Comparison of ENCODE assay signal across 8 mouse cellular contexts in the genomic region with DNA sequence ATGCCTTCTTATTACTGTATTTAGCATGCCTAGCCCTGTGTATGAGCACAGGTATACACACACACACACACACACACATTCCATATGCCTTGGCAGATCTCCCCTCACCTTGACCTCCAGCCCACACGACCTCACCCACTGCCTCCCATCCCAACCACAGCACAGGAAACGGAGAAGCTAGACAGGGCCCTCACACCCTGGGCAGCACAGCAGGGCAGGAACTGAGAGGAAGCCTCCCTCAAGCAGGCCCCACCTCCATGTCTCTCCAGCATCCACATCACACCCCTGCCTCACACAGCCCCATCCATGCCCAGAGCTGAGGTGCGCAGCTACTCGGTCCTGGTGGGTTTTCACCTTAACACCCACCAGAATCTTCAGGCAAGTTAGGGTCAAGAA. TPM values are rescaled to one million over a fixed set of nuclear protein-coding genes. Genes with fewer than 3 reads are reported as not detected.
DNase-seq lines count a peak whose midpoint lies in the region; ATAC-seq and TF ChIP-seq lines count a peak whose summit lies in the region.

No protein-coding gene starts in this region.

- peak overlapping the region; percentile 63 for H3K4me3 ChIP-seq in bone marrow macrophage, adult 2 months (ENCODE audit: insufficient read depth, low read length)
- H3K4me3 ChIP-seq in hindbrain, embryonic 11.5 days (ENCODE audit: low read depth, low read length): peak overlapping the region; percentile 40
- peak overlapping the region; percentile 25 for H3K4me3 ChIP-seq in midbrain, embryonic 15.5 days

- peak overlapping the region; percentile 67 for H3K4me2 ChIP-seq in hindbrain, embryonic 11.5 days (replicated peaks; ENCODE audit: low read depth, low read length)
- peak overlapping the region; percentile 34 for H3K4me2 ChIP-seq in midbrain, embryonic 15.5 days

- H3K36me3 ChIP-seq in hindbrain, embryonic 11.5 days (ENCODE audit: control insufficient read depth, insufficient read depth, low read length): no peaks in the 10 kb centered on the region
- H3K36me3 ChIP-seq in midbrain, embryonic 15.5 days (replicated peaks): no peaks in the 10 kb centered on the region

- TF ChIP-seq POLR2A in bone marrow macrophage, adult 2 months (IDR thresholded peaks at IDR 0.05; ENCODE audit: borderline replicate concordance, low read depth, low read length): no peak

- no peaks in the 10 kb centered on the region for H3K9me3 ChIP-seq in hindbrain, embryonic 11.5 days (ENCODE audit: control insufficient read depth, low read length)
- H3K9me3 ChIP-seq in midbrain, embryonic 15.5 days: no peaks in the 10 kb centered on the region

- peaks cover 11% of the 10 kb centered on the region for H3K4me1 ChIP-seq in bone marrow macrophage, adult 2 months (ENCODE audit: control insufficient read depth, insufficient read depth, low read length)
- H3K4me1 ChIP-seq in hindbrain, embryonic 11.5 days (replicated peaks; ENCODE audit: control insufficient read depth, insufficient read depth, low read length): peaks cover 22% of the 10 kb centered on the region
- H3K4me1 ChIP-seq in midbrain, embryonic 15.5 days: peaks cover 40% of the 10 kb centered on the region

- no peaks in the 10 kb centered on the region for H3K27me3 ChIP-seq in hindbrain, embryonic 11.5 days (ENCODE audit: control insufficient read depth, insufficient read depth, low read length)
- H3K27me3 ChIP-seq in midbrain, embryonic 15.5 days (replicated peaks): no peaks in the 10 kb centered on the region

- no peak; the same call in 1 of the 2 replicates for ATAC-seq in hindbrain, embryonic 11.5 days (ENCODE audit: low FRiP score)
- no peak for ATAC-seq in midbrain, embryonic 15.5 days (replicated peaks)

- 40% methylated on average over 4 of the region's 4 CpGs for WGBS in hindbrain, embryonic 11.5 days
- 44% methylated on average over 4 of the region's 4 CpGs for WGBS in midbrain, embryonic 15.5 days

- TF ChIP-seq CTCF in bone marrow macrophage, adult 2 months (IDR thresholded peaks at IDR 0.05; ENCODE audit: low read depth, low read length): no peak

- H3K27ac ChIP-seq in bone marrow macrophage, adult 2 months (ENCODE audit: insufficient read depth, low read depth, low read length): peak overlapping the region; percentile 60
- H3K27ac ChIP-seq in hindbrain, embryonic 11.5 days (ENCODE audit: low read depth, low read length): peak overlapping the region; percentile 98; the same call in 1 of the 2 replicates
- peak overlapping the region; percentile 80; the same call in 1 of the 2 replicates for H3K27ac ChIP-seq in midbrain, embryonic 15.5 days

- H3K9ac ChIP-seq in hindbrain, embryonic 11.5 days (ENCODE audit: low read depth, low read length): peak overlapping the region; percentile 64
- H3K9ac ChIP-seq in midbrain, embryonic 15.5 days: no peak overlapping the region

- DNase-seq in A20 (ENCODE audit: low read depth, low spot score): peak; percentile 60
- peak; percentile 32 for DNase-seq in hindbrain, embryonic 11.5 days (ENCODE audit: low spot score)
- DNase-seq in liver: peak; percentile 36
- DNase-seq in thymus, postnatal 25 days: peak; percentile 77
- DNase-seq in gastrocnemius, postnatal 4 days (ENCODE audit: low spot score in 2 of 2): no peak
- DNase-seq in layer of hippocampus, adult 9-11 months: no peak

RNA-seq across cellular contexts. Expression of a gene that starts 0.9 kb away (rescaled TPM):
- 14.0 and 16.2 TPM in 2 replicates for polyA plus RNA-seq in bone marrow macrophage, adult 2 months (2012; ENCODE audit: insufficient read depth, insufficient read length, missing spikeins)
- polyA plus RNA-seq in hindbrain, embryonic 11.5 days (2014; fragmentation: Nextera tagmentation; extraction: Ambion mirVana): 34.6 and 34.7 TPM in 2 replicates
- 27.1 and 30.1 TPM in 2 replicates for polyA plus RNA-seq in midbrain, embryonic 15.5 days (2015; fragmentation: Nextera tagmentation; extraction: Ambion mirVana)
- 10 to 100 TPM in 1 of 2 experiments, 1 to 10 TPM in 1; 9.5 to 11.6 TPM for total RNA-seq in gastrocnemius, postnatal 4 days (2021)

RNA-seq across cellular contexts. Expression of a gene that starts 30.5 kb away (rescaled TPM):
- 0.23 TPM in 1 of 2 replicates, not detected in the other for polyA plus RNA-seq in bone marrow macrophage, adult 2 months (2012; ENCODE audit: insufficient read depth, insufficient read length, missing spikeins)
- polyA plus RNA-seq in hindbrain, embryonic 11.5 days (2014; fragmentation: Nextera tagmentation; extraction: Ambion mirVana): 1.8 and 2.4 TPM in 2 replicates
- 2.1 and 2.3 TPM in 2 replicates for polyA plus RNA-seq in midbrain, embryonic 15.5 days (2015; fragmentation: Nextera tagmentation; extraction: Ambion mirVana)
- total RNA-seq in gastrocnemius, postnatal 4 days (2021): 10 to 100 TPM; 12.6 to 13.3 TPM

RNA-seq across cellular contexts. Expression of a gene that starts 53.8 kb away (rescaled TPM):
- polyA plus RNA-seq in bone marrow macrophage, adult 2 months (2012; ENCODE audit: insufficient read depth, insufficient read length, missing spikeins): not detected in 2 replicates
- polyA plus RNA-seq in hindbrain, embryonic 11.5 days (2014; fragmentation: Nextera tagmentation; extraction: Ambion mirVana): 0.60 and 0.85 TPM in 2 replicates
- 10.1 and 11.1 TPM in 2 replicates for polyA plus RNA-seq in midbrain, embryonic 15.5 days (2015; fragmentation: Nextera tagmentation; extraction: Ambion mirVana)
- total RNA-seq in gastrocnemius, postnatal 4 days (2021): under 1 TPM; 0.27 to 0.70 TPM

Comparison
In these comparisons a context has a peak if more than half of its experiments do, and no peak if none do; other contexts are left out.
1. DNase-seq: peak in A20 (single experiment), hindbrain, embryonic 11.5 days (single experiment), liver (single experiment) and thymus, postnatal 25 days (single experiment); none in gastrocnemius, postnatal 4 days (0 of 2) and layer of hippocampus, adult 9-11 months (single experiment).
2. Peak in every context shown above with its lines, with median percentiles within 50 percentile points of each other: H3K27ac ChIP-seq and H3K4me3 ChIP-seq.